Mouse (Mus musculus): ENCODE data around the gene Gan. TPM values are rescaled to one million over a fixed set of nuclear protein-coding genes. Genes with fewer than 3 reads are reported as not detected.

Gan gene
- total and polyA plus RNA-seq, 3 experiments, result 1.5 to 2.9 (median 2.8) TPM

GRCm38 (mm10) chr8:117256292-117256938 is 98.5 kb downstream of the Gan start (continued):
- no peak for TF ChIP-seq GABPA (IDR thresholded peaks at IDR 0.05; ENCODE audit: insufficient replicate concordance, low read depth, low read length)
- TF ChIP-seq USF1 (IDR thresholded peaks at IDR 0.05; ENCODE audit: low read depth, low read length), result peak; percentile 91
- peak; percentile 63 for TF ChIP-seq USF2 (conservative IDR thresholded peaks at IDR 0.05; ENCODE audit: low read depth, low read length)
- TF ChIP-seq MYC (IDR thresholded peaks at IDR 0.05; ENCODE audit: low read depth, low read length), result no peak
- TF ChIP-seq HCFC1 (IDR thresholded peaks at IDR 0.05; ENCODE audit: low read depth, low read length), result no peak
- TF ChIP-seq MAX (IDR thresholded peaks at IDR 0.05; ENCODE audit: low read length), result peak; percentile 56; the same call in 1 of the 2 replicates
- no peak for TF ChIP-seq SMC3 (IDR thresholded peaks at IDR 0.05; ENCODE audit: low read depth, low read length)
- no peak for TF ChIP-seq UBTF (IDR thresholded peaks at IDR 0.05; ENCODE audit: low read depth, low read length)
- no peak for TF ChIP-seq MEF2A (IDR thresholded peaks at IDR 0.05; ENCODE audit: borderline replicate concordance, low read depth, low read length)
- no peak for TF ChIP-seq RCOR1 (conservative IDR thresholded peaks at IDR 0.05; ENCODE audit: low read depth, low read length)
- peak; percentile 60 for TF ChIP-seq NELFE (IDR thresholded peaks at IDR 0.05; ENCODE audit: low read depth, low read length)
- peak; percentile 19; the same call in 1 of the 2 replicates for TF ChIP-seq BHLHE40 (IDR thresholded peaks at IDR 0.05; ENCODE audit: low read depth, low read length)
- TF ChIP-seq ETS1 (conservative IDR thresholded peaks at IDR 0.05; ENCODE audit: low read depth, low read length), result no peak
- no peak for TF ChIP-seq TBP (conservative IDR thresholded peaks at IDR 0.05; ENCODE audit: low read depth, low read length)
- TF ChIP-seq CHD1 (IDR thresholded peaks at IDR 0.05; ENCODE audit: low read depth, low read length), result no peak
- no peak for TF ChIP-seq CHD2 (IDR thresholded peaks at IDR 0.05; ENCODE audit: low read length)
- TF ChIP-seq SIN3A (IDR thresholded peaks at IDR 0.05; ENCODE audit: low read length), result no peak
- TF ChIP-seq ZC3H11A (IDR thresholded peaks at IDR 0.05; ENCODE audit: low read depth, low read length), result no peak
- no peak for TF ChIP-seq KAT2A (IDR thresholded peaks at IDR 0.05; ENCODE audit: insufficient replicate concordance, low read length)
- no peak; the same call in 1 of the 2 replicates for TF ChIP-seq ELF1 (IDR thresholded peaks at IDR 0.05; ENCODE audit: low read depth, low read length)

GRCm38 (mm10) chr8:117257029-117257820 is 99.3 kb downstream of the Gan start, which contains the start of gene Cmip:
TSS of gene Cmip (plus strand) at chr8:117257064.
- H3K27me3 ChIP-seq (replicated peaks), result no peaks in the 10 kb centered on the region
- DNase-seq (ENCODE audit: extremely low read depth), result no peak
- peaks cover 0 to 23% of the 10 kb centered on the region in 2 experiments for H3K36me3 ChIP-seq (replicated peaks in 1 of 2; ENCODE audit: control insufficient read depth in 1 of 2, insufficient read depth in 1 of 2, low read length in 1 of 2)
- dilution Hi-C loops (cut with MboI; ENCODE audit: extremely low pct_ligation_motif_present, extremely low pct_unique_long_range_greater_than_20kb, low sequenced_read_pairs) (no loop called here), in situ Hi-C loops (cut with MboI; ENCODE audit: low pct_ligation_motif_present, low pct_unique_long_range_greater_than_20kb, low sequenced_read_pairs) (no loop called here)
- 0 out of 2 replicates have a peak, but pooled peaks have one; percentile 27 for TF ChIP-seq NRF1 (IDR thresholded peaks at IDR 0.05; ENCODE audit: low read depth, low read length)
- TF ChIP-seq SIN3A (IDR thresholded peaks at IDR 0.05; ENCODE audit: low read length), result no peak; the same call in 1 of the 2 replicates
- peak within 1 kb of the TSS; percentile 76 for H3K9ac ChIP-seq (ENCODE audit: insufficient read depth, low read depth)
- peaks cover 16 to 53% of the 10 kb centered on the region in 2 experiments for H3K4me1 ChIP-seq (ENCODE audit: control insufficient read depth in 1 of 2, insufficient read depth in 2 of 2)
- peak within 1 kb of the TSS; percentile 63 for H3K4me2 ChIP-seq (ENCODE audit: insufficient read depth, low read depth, poor library complexity, severe bottlenecking)
- peaks cover 49% of the 10 kb centered on the region for H3K79me2 ChIP-seq (replicated peaks; ENCODE audit: control insufficient read depth, extremely low read depth, insufficient read depth, poor library complexity, severe bottlenecking)
- H3K4me3 ChIP-seq (replicated peaks in 1 of 3; ENCODE audit: low read depth in 2 of 3, low read length in 2 of 3, poor library complexity in 1 of 3), result peak within 1 kb of the TSS; percentile 82 to 91 (median 88)
- peak within 1 kb of the TSS; percentile 25; the same call in 1 of the 2 replicates for H3K27ac ChIP-seq (ENCODE audit: insufficient read depth, low read depth)
- peaks cover 10% of the 10 kb centered on the region for H3K9me3 ChIP-seq (replicated peaks; ENCODE audit: low read length)

Measured in CH12.LX (cell line).